Mouse (Mus musculus) layer of hippocampus, adult 18-20 months (tissue): ENCODE results near the gene Gm28845. TPM values are rescaled to one million over a fixed set of nuclear protein-coding genes. Genes with fewer than 3 reads are reported as not detected.

Experiments
- DNase-seq, 2 experiments: peaks; one replicate each; pipeline ENCODE4 v3.0.0; 2022; ENCODE audit warnings: low spot score in 2 of 2
- long read RNA-seq: library from polyadenylated mRNA; stranded (forward); transcript quantifications from one replicate; pipeline ENCODE4 v2.0.0, GENCODE M21; 2021
- total RNA-seq, 2 experiments: library from RNA; stranded (reverse); gene quantifications; 2 replicates each; pipeline ENCODE4 v1.2.3; 2021

Gene Gm28845
- total RNA-seq: under 1 TPM in 1 of 2 experiments, not detected in 1; 0.54 TPM
- long read RNA-seq: 0 reads

GRCm38 (mm10) chr1:65119438-65119837, at the start of gene Gm28845:
TSS of gene Gm28845 (minus strand) at chr1:65119558.
- no peak for DNase-seq

- no peak for DNase-seq
Measured at GRCm38 (mm10) chr1:65167496-65167895, 48.1 kb upstream of the Gm28845 start.

- DNase-seq: peak in 1 of 2 experiments; percentile 43
Measured at GRCm38 (mm10) chr1:65162210-65162609, 42.9 kb upstream of the Gm28845 start.

GRCm38 (mm10) chr1:65156111-65156510, 36.8 kb upstream of the Gm28845 start:
- DNase-seq: no peak

- no peak for DNase-seq
Measured at GRCm38 (mm10) chr1:65154814-65155213, 35.5 kb upstream of the Gm28845 start.

- DNase-seq: no peak
Measured at GRCm38 (mm10) chr1:65147971-65148370, 28.6 kb upstream of the Gm28845 start.

GRCm38 (mm10) chr1:65147326-65147725, 28.0 kb upstream of the Gm28845 start:
- DNase-seq: no peak

GRCm38 (mm10) chr1:65146601-65147000, 27.2 kb upstream of the Gm28845 start:
- no peak for DNase-seq

GRCm38 (mm10) chr1:65144783-65145182, 25.4 kb upstream of the Gm28845 start:
- no peak for DNase-seq

GRCm38 (mm10) chr1:65137560-65137959, 18.2 kb upstream of the Gm28845 start:
- no peak for DNase-seq

- DNase-seq: no peak
Measured at GRCm38 (mm10) chr1:65132833-65133232, 13.5 kb upstream of the Gm28845 start.

- no peak for DNase-seq
Measured at GRCm38 (mm10) chr1:65131671-65132070, 12.3 kb upstream of the Gm28845 start.

GRCm38 (mm10) chr1:65130226-65130625, 10.9 kb upstream of the Gm28845 start:
- no peak for DNase-seq

- no peak for DNase-seq
Measured at GRCm38 (mm10) chr1:65129634-65130180, 10.3 kb upstream of the Gm28845 start.

GRCm38 (mm10) chr1:65122574-65123372, 3.4 kb upstream of the Gm28845 start, which contains the start of gene D630023F18Rik:
TSS of gene D630023F18Rik (minus strand) at chr1:65123214.
- DNase-seq: peak in 1 of 2 experiments; percentile 47

GRCm38 (mm10) chr1:65118150-65118913, 1.0 kb downstream of the Gm28845 start:
- DNase-seq: no peak

GRCm38 (mm10) chr1:65113536-65114172, 5.7 kb downstream of the Gm28845 start:
- no peak for DNase-seq

GRCm38 (mm10) chr1:65112807-65113196, 6.6 kb downstream of the Gm28845 start:
- no peak for DNase-seq

- peak; percentile 44 to 87 for DNase-seq
Measured at GRCm38 (mm10) chr1:65112031-65112806, 7.1 kb downstream of the Gm28845 start.

GRCm38 (mm10) chr1:65109756-65110435, 9.5 kb downstream of the Gm28845 start:
- DNase-seq: no peak
